Mouse (Mus musculus): Measurements from ENCODE around the gene Eml4. TPM values are rescaled to one million over a fixed set of nuclear protein-coding genes. Genes with fewer than 3 reads are reported as not detected.

The Eml4 gene
- total and polyA plus RNA-seq, 3 experiments = 38.2 to 75.6 (median 60.1) TPM

GRCm38 (mm10) chr17:83308451-83308850 lies 42.3 kb upstream of the Eml4 start:
- Histone ChIP-seq H3K4me3 (replicated peaks in 1 of 3; ENCODE audit: low read depth in 2 of 3, low read length in 2 of 3, poor library complexity in 1 of 3) (no peak overlapping the region), H3K9ac (ENCODE audit: insufficient read depth, low read depth) (no peak overlapping the region), H3K4me2 (ENCODE audit: insufficient read depth, low read depth, poor library complexity, severe bottlenecking) (no peak overlapping the region), H3K36me3 (replicated peaks in 1 of 2; ENCODE audit: control insufficient read depth in 1 of 2, insufficient read depth in 1 of 2, low read length in 1 of 2) (no peaks in the 10 kb centered on the region), H3K4me1 (ENCODE audit: control insufficient read depth in 1 of 2, insufficient read depth in 2 of 2) (peaks cover 3 to 4% of the 10 kb centered on the region in 2 experiments; a peak in 1 of 4 replicates), H3K79me2 (replicated peaks; ENCODE audit: control insufficient read depth, extremely low read depth, insufficient read depth, poor library complexity, severe bottlenecking) (no peaks in the 10 kb centered on the region), H3K27me3 (replicated peaks) (no peaks in the 10 kb centered on the region), H3K9me3 (replicated peaks; ENCODE audit: low read length) (no peaks in the 10 kb centered on the region), H3K27ac (ENCODE audit: insufficient read depth, low read depth) (no peak overlapping the region)
- in situ Hi-C loops (cut with MboI; ENCODE audit: low pct_ligation_motif_present, low pct_unique_long_range_greater_than_20kb, low sequenced_read_pairs) = no loop called here
- no peak for DNase-seq (ENCODE audit: extremely low read depth)
- dilution Hi-C loops (cut with MboI; ENCODE audit: extremely low pct_ligation_motif_present, extremely low pct_unique_long_range_greater_than_20kb, low sequenced_read_pairs) = no loop called here
- TF ChIP-seq CHD1 (IDR thresholded peaks at IDR 0.05; ENCODE audit: low read depth, low read length) (no peak), SMC3 (IDR thresholded peaks at IDR 0.05; ENCODE audit: low read depth, low read length) (no peak), MEF2A (IDR thresholded peaks at IDR 0.05; ENCODE audit: borderline replicate concordance, low read depth, low read length) (no peak), BHLHE40 (IDR thresholded peaks at IDR 0.05; ENCODE audit: low read depth, low read length) (no peak), USF1 (IDR thresholded peaks at IDR 0.05; ENCODE audit: low read depth, low read length) (no peak), SIN3A (IDR thresholded peaks at IDR 0.05; ENCODE audit: low read length) (no peak), ELF1 (IDR thresholded peaks at IDR 0.05; ENCODE audit: low read depth, low read length) (no peak), JUND (conservative IDR thresholded peaks at IDR 0.05; ENCODE audit: low read depth, low read length) (no peak), MAX (IDR thresholded peaks at IDR 0.05; ENCODE audit: low read length) (no peak), POLR2A (IDR thresholded peaks at IDR 0.05; ENCODE audit: low read depth, low read length) (no peak), ZKSCAN1 (IDR thresholded peaks at IDR 0.05; ENCODE audit: borderline replicate concordance, low read depth, low read length) (no peak), UBTF (IDR thresholded peaks at IDR 0.05; ENCODE audit: low read depth, low read length) (no peak), TBP (conservative IDR thresholded peaks at IDR 0.05; ENCODE audit: low read depth, low read length) (no peak), ZNF384 (IDR thresholded peaks at IDR 0.05; ENCODE audit: low read depth, low read length) (no peak), NRF1 (IDR thresholded peaks at IDR 0.05; ENCODE audit: low read depth, low read length) (no peak), POLR2AphosphoS2 (IDR thresholded peaks at IDR 0.05; ENCODE audit: low read depth, low read length) (no peak), MAFK (IDR thresholded peaks at IDR 0.05; ENCODE audit: insufficient replicate concordance, low read length) (no peak)

- Histone ChIP-seq H3K4me1 (ENCODE audit: control insufficient read depth in 1 of 2, insufficient read depth in 2 of 2) (peaks cover 3 to 4% of the 10 kb centered on the region in 2 experiments; a peak in 1 of 4 replicates), H3K4me3 (replicated peaks in 1 of 3; ENCODE audit: low read depth in 2 of 3, low read length in 2 of 3, poor library complexity in 1 of 3) (no peak overlapping the region), H3K27me3 (replicated peaks) (no peaks in the 10 kb centered on the region), H3K4me2 (ENCODE audit: insufficient read depth, low read depth, poor library complexity, severe bottlenecking) (no peak overlapping the region), H3K9me3 (replicated peaks; ENCODE audit: low read length) (no peaks in the 10 kb centered on the region), H3K27ac (ENCODE audit: insufficient read depth, low read depth) (no peak overlapping the region), H3K79me2 (replicated peaks; ENCODE audit: control insufficient read depth, extremely low read depth, insufficient read depth, poor library complexity, severe bottlenecking) (no peaks in the 10 kb centered on the region), H3K36me3 (replicated peaks in 1 of 2; ENCODE audit: control insufficient read depth in 1 of 2, insufficient read depth in 1 of 2, low read length in 1 of 2) (no peaks in the 10 kb centered on the region), H3K9ac (ENCODE audit: insufficient read depth, low read depth) (no peak overlapping the region)
- in situ Hi-C loops (cut with MboI; ENCODE audit: low pct_ligation_motif_present, low pct_unique_long_range_greater_than_20kb, low sequenced_read_pairs) = no loop called here
- DNase-seq (ENCODE audit: extremely low read depth) = no peak
- TF ChIP-seq MEF2A (IDR thresholded peaks at IDR 0.05; ENCODE audit: borderline replicate concordance, low read depth, low read length) (no peak), CHD1 (IDR thresholded peaks at IDR 0.05; ENCODE audit: low read depth, low read length) (no peak), ETS1 (conservative IDR thresholded peaks at IDR 0.05; ENCODE audit: low read depth, low read length) (no peak), ZNF384 (IDR thresholded peaks at IDR 0.05; ENCODE audit: low read depth, low read length) (no peak), NRF1 (IDR thresholded peaks at IDR 0.05; ENCODE audit: low read depth, low read length) (no peak), ZMIZ1 (IDR thresholded peaks at IDR 0.05; ENCODE audit: low read depth, low read length) (no peak), IRF4 (IDR thresholded peaks at IDR 0.05; ENCODE audit: low read depth, low read length) (no peak), TBP (conservative IDR thresholded peaks at IDR 0.05; ENCODE audit: low read depth, low read length) (no peak), TCF12 (IDR thresholded peaks at IDR 0.05; ENCODE audit: low read depth, low read length) (no peak), SMC3 (IDR thresholded peaks at IDR 0.05; ENCODE audit: low read depth, low read length) (no peak), ZC3H11A (IDR thresholded peaks at IDR 0.05; ENCODE audit: low read depth, low read length) (no peak), MAX (IDR thresholded peaks at IDR 0.05; ENCODE audit: low read length) (no peak), ELF1 (IDR thresholded peaks at IDR 0.05; ENCODE audit: low read depth, low read length) (no peak), MAZ (IDR thresholded peaks at IDR 0.05; ENCODE audit: low read depth, low read length) (no peak), SIN3A (IDR thresholded peaks at IDR 0.05; ENCODE audit: low read length) (no peak), NELFE (IDR thresholded peaks at IDR 0.05; ENCODE audit: low read depth, low read length) (no peak), CTCF (conservative IDR thresholded peaks at IDR 0.05 in 1 of 2, IDR thresholded peaks at IDR 0.05 in 1 of 2; ENCODE audit: low read depth in 2 of 2, low read length in 2 of 2) (no peak)
- dilution Hi-C loops (cut with MboI; ENCODE audit: extremely low pct_ligation_motif_present, extremely low pct_unique_long_range_greater_than_20kb, low sequenced_read_pairs) = no loop called here
Measured at GRCm38 (mm10) chr17:83309243-83309642, 41.5 kb upstream of the Eml4 start.
